Mouse (Mus musculus): Measurements from ENCODE around the gene Cdc42se2. TPM values are rescaled to one million over a fixed set of nuclear protein-coding genes. Genes with fewer than 3 reads are reported as not detected.
A peak's percentile ranks its signal among the peaks of the same experiment; 100 is the strongest.

Gene Cdc42se2
- total and polyA plus RNA-seq, 2 experiments from 2014 or later: 139 to 144 TPM

GRCm38 (mm10) chr11:54808177-54808576 is 20.7 kb upstream of the Cdc42se2 start:
- WGBS: 89% methylated on average over 4 of the region's 4 CpGs
- no peak for DNase-seq (ENCODE audit: low spot score)
- no peak for ATAC-seq

GRCm38 (mm10) chr11:54807669-54808068 is 20.2 kb upstream of the Cdc42se2 start:
- Histone ChIP-seq H3K4me1 (ENCODE audit: insufficient read depth, low read length) (peaks cover under 1% of the 10 kb centered on the region; the same call in 1 of the 2 replicates), H3K27me3 (ENCODE audit: insufficient read depth, low read length) (no peaks in the 10 kb centered on the region), H3K9me3 (ENCODE audit: low read length) (no peaks in the 10 kb centered on the region), H3K4me3 (ENCODE audit: low read length) (no peak overlapping the region), H3K36me3 (ENCODE audit: insufficient read depth, low read length) (no peaks in the 10 kb centered on the region), H3K4me2 (ENCODE audit: low read depth, low read length) (no peak overlapping the region), H3K9ac (replicated peaks; ENCODE audit: low read length) (no peak overlapping the region), H3K27ac (no peak overlapping the region)
- WGBS: 87% methylated on average over 9 of the region's 9 CpGs
- ATAC-seq: no peak
- DNase-seq (ENCODE audit: low spot score): no peak
- TF ChIP-seq CTCF (IDR thresholded peaks at IDR 0.05; ENCODE audit: low read depth): no peak

More at GRCm38 (mm10) chr11:54808177-54808576, 20.7 kb upstream of the Cdc42se2 start:
- no peak overlapping the region for H3K4me3 ChIP-seq (ENCODE audit: low read length)
- TF ChIP-seq CTCF (IDR thresholded peaks at IDR 0.05; ENCODE audit: low read depth): no peak
- H3K27ac ChIP-seq: no peak overlapping the region
- no peaks in the 10 kb centered on the region for H3K9me3 ChIP-seq (ENCODE audit: low read length)
- H3K9ac ChIP-seq (replicated peaks; ENCODE audit: low read length): no peak overlapping the region
- no peaks in the 10 kb centered on the region for H3K27me3 ChIP-seq (ENCODE audit: insufficient read depth, low read length)
- no peaks in the 10 kb centered on the region for H3K36me3 ChIP-seq (ENCODE audit: insufficient read depth, low read length)
- peaks cover 4% of the 10 kb centered on the region; the same call in 1 of the 2 replicates for H3K4me1 ChIP-seq (ENCODE audit: insufficient read depth, low read length)
- no peak overlapping the region for H3K4me2 ChIP-seq (ENCODE audit: low read depth, low read length)

- Histone ChIP-seq H3K4me1 (ENCODE audit: insufficient read depth, low read length) (no peaks in the 10 kb centered on the region), H3K4me3 (ENCODE audit: low read length) (no peak overlapping the region), H3K36me3 (ENCODE audit: insufficient read depth, low read length) (no peaks in the 10 kb centered on the region), H3K9me3 (ENCODE audit: low read length) (no peaks in the 10 kb centered on the region), H3K9ac (replicated peaks; ENCODE audit: low read length) (no peak overlapping the region), H3K27ac (no peak overlapping the region), H3K4me2 (ENCODE audit: low read depth, low read length) (no peak overlapping the region), H3K27me3 (ENCODE audit: insufficient read depth, low read length) (no peaks in the 10 kb centered on the region)
- WGBS: 97% methylated on average over 28 of the region's 28 CpGs
- no peak for TF ChIP-seq CTCF (IDR thresholded peaks at IDR 0.05; ENCODE audit: low read depth)
- ATAC-seq: no peak
- no peak for DNase-seq (ENCODE audit: low spot score)
These were observed 19.4 kb upstream of the Cdc42se2 start for GRCm38 (mm10) chr11:54806891-54807290.

GRCm38 (mm10) chr11:54805196-54805595 is 17.7 kb upstream of the Cdc42se2 start:
- DNase-seq (ENCODE audit: low spot score): no peak
- no peak overlapping the region for H3K27ac ChIP-seq
- 84% methylated on average over 4 of the region's 4 CpGs for WGBS
- H3K9ac ChIP-seq (replicated peaks; ENCODE audit: low read length): no peak overlapping the region
- no peaks in the 10 kb centered on the region for H3K36me3 ChIP-seq (ENCODE audit: insufficient read depth, low read length)
- H3K4me2 ChIP-seq (ENCODE audit: low read depth, low read length): no peak overlapping the region
- ATAC-seq: no peak
- no peaks in the 10 kb centered on the region for H3K4me1 ChIP-seq (ENCODE audit: insufficient read depth, low read length)
- no peak for TF ChIP-seq CTCF (IDR thresholded peaks at IDR 0.05; ENCODE audit: low read depth)
- no peaks in the 10 kb centered on the region for H3K27me3 ChIP-seq (ENCODE audit: insufficient read depth, low read length)
- no peak overlapping the region for H3K4me3 ChIP-seq (ENCODE audit: low read length)
- H3K9me3 ChIP-seq (ENCODE audit: low read length): no peaks in the 10 kb centered on the region

- Histone ChIP-seq H3K36me3 (ENCODE audit: insufficient read depth, low read length) (no peaks in the 10 kb centered on the region), H3K4me3 (ENCODE audit: low read length) (no peak overlapping the region), H3K9me3 (ENCODE audit: low read length) (no peaks in the 10 kb centered on the region), H3K4me1 (ENCODE audit: insufficient read depth, low read length) (no peaks in the 10 kb centered on the region), H3K9ac (replicated peaks; ENCODE audit: low read length) (no peak overlapping the region), H3K27ac (no peak overlapping the region), H3K27me3 (ENCODE audit: insufficient read depth, low read length) (no peaks in the 10 kb centered on the region), H3K4me2 (ENCODE audit: low read depth, low read length) (no peak overlapping the region)
- DNase-seq (ENCODE audit: low spot score) (no peak), ATAC-seq (no peak)
- WGBS: 81% methylated on average over 6 of the region's 6 CpGs
- no peak for TF ChIP-seq CTCF (IDR thresholded peaks at IDR 0.05; ENCODE audit: low read depth)
These were observed 15.1 kb upstream of the Cdc42se2 start for GRCm38 (mm10) chr11:54802621-54803020.

- no peaks in the 10 kb centered on the region for H3K4me1 ChIP-seq (ENCODE audit: insufficient read depth, low read length)
- H3K9me3 ChIP-seq (ENCODE audit: low read length): no peaks in the 10 kb centered on the region
- no peaks in the 10 kb centered on the region for H3K36me3 ChIP-seq (ENCODE audit: insufficient read depth, low read length)
- H3K9ac ChIP-seq (replicated peaks; ENCODE audit: low read length): no peak overlapping the region
- H3K4me2 ChIP-seq (ENCODE audit: low read depth, low read length): no peak overlapping the region
- no peak overlapping the region for H3K4me3 ChIP-seq (ENCODE audit: low read length)
- DNase-seq (ENCODE audit: low spot score): no peak
- no peak overlapping the region for H3K27ac ChIP-seq
- 80% methylated on average over 6 of the region's 6 CpGs for WGBS
- no peak for TF ChIP-seq CTCF (IDR thresholded peaks at IDR 0.05; ENCODE audit: low read depth)
- H3K27me3 ChIP-seq (ENCODE audit: insufficient read depth, low read length): no peaks in the 10 kb centered on the region
- no peak for ATAC-seq
These were observed 14.5 kb upstream of the Cdc42se2 start for GRCm38 (mm10) chr11:54801791-54802558.

- DNase-seq (ENCODE audit: low spot score) (no peak), ATAC-seq (0 out of 2 replicates have a peak, but pooled peaks have one; percentile 18)
- H3K4me3 ChIP-seq (ENCODE audit: low read length): no peak overlapping the region
- no peak overlapping the region for H3K27ac ChIP-seq
- no peaks in the 10 kb centered on the region for H3K9me3 ChIP-seq (ENCODE audit: low read length)
- H3K4me2 ChIP-seq (ENCODE audit: low read depth, low read length): no peak overlapping the region
- no peak overlapping the region for H3K9ac ChIP-seq (replicated peaks; ENCODE audit: low read length)
- H3K36me3 ChIP-seq (ENCODE audit: insufficient read depth, low read length): no peaks in the 10 kb centered on the region
- no peak for TF ChIP-seq CTCF (IDR thresholded peaks at IDR 0.05; ENCODE audit: low read depth)
- WGBS: 78% methylated on average over 11 of the region's 11 CpGs
- no peaks in the 10 kb centered on the region for H3K4me1 ChIP-seq (ENCODE audit: insufficient read depth, low read length)
- no peaks in the 10 kb centered on the region for H3K27me3 ChIP-seq (ENCODE audit: insufficient read depth, low read length)
These were observed 9.1 kb upstream of the Cdc42se2 start for GRCm38 (mm10) chr11:54796551-54796950.

All from hindbrain, postnatal 0 days (tissue).